Mouse (Mus musculus): ENCODE measurements around the gene Sox12.

GRCm38 (mm10) chr2:152349842-152350540, 47.9 kb downstream of the Sox12 start:
- TF ChIP-seq CTCF (IDR thresholded peaks at IDR 0.05; ENCODE audit: low read depth), result no peak
- TF ChIP-seq EP300 (IDR thresholded peaks at IDR 0.05; ENCODE audit: low read depth), result no peak

Measured in liver, embryonic 14.5 days (tissue).